12 mouse cellular contexts compared by ENCODE assay signal in genomic region chr7:144008985-144009384, GRCm38 (mm10). TPM values are rescaled to one million over a fixed set of nuclear protein-coding genes. Genes with fewer than 3 reads are reported as not detected.
DNase-seq lines count a peak whose midpoint lies in the region; ATAC-seq and TF ChIP-seq lines count a peak whose summit lies in the region.
"Had no signal": no experiment of that assay in that cellular context is flagged by ENCODE, and none has a peak within 500 bp of the region (broad histone marks: within the 10 kb centered on the region; RNA-seq: fewer than 3 reads in every experiment).

No protein-coding gene starts in this region.

- no peak overlapping the region for H3K4me2 ChIP-seq in intestine, embryonic 14.5 days (ENCODE audit: low read length)
- H3K4me2 ChIP-seq in kidney, postnatal 0 days (ENCODE audit: low read length), result no peak overlapping the region
- H3K4me2 ChIP-seq in stomach, postnatal 0 days (replicated peaks; ENCODE audit: low read depth), result no peak overlapping the region
- H3K4me2 ChIP-seq: embryonic facial prominence, embryonic 12.5 days; hindbrain, embryonic 15.5 days had no signal

- H3K27ac ChIP-seq in intestine, embryonic 14.5 days (ENCODE audit: low read depth), result no peak overlapping the region
- H3K27ac ChIP-seq in kidney, postnatal 0 days, result peak overlapping the region; percentile 65; the same call in 1 of the 2 replicates
- no peak overlapping the region for H3K27ac ChIP-seq in stomach, postnatal 0 days (replicated peaks)
- H3K27ac ChIP-seq: embryonic facial prominence, embryonic 12.5 days; hindbrain, embryonic 15.5 days had no signal

- H3K36me3 ChIP-seq in intestine, embryonic 14.5 days (ENCODE audit: control insufficient read depth, insufficient read depth, low read length), result no peaks in the 10 kb centered on the region
- H3K36me3 ChIP-seq in kidney, postnatal 0 days (ENCODE audit: insufficient read depth, low read length), result no peaks in the 10 kb centered on the region
- no peaks in the 10 kb centered on the region for H3K36me3 ChIP-seq in stomach, postnatal 0 days (ENCODE audit: control insufficient read depth, insufficient read depth, low read length)
- H3K36me3 ChIP-seq: embryonic facial prominence, embryonic 12.5 days; hindbrain, embryonic 15.5 days had no signal

- 0 out of 2 replicates have a peak, but pooled peaks have one; percentile 72 for ATAC-seq in intestine, embryonic 14.5 days (replicated peaks; ENCODE audit: low FRiP score, low TSS enrichment, low read depth)
- peak; percentile 84 for ATAC-seq in kidney, postnatal 0 days (replicated peaks; ENCODE audit: low FRiP score, low read depth)
- ATAC-seq in stomach, postnatal 0 days (ENCODE audit: low FRiP score, low TSS enrichment), result peak; percentile 89

- TF ChIP-seq EP300 in stomach, postnatal 0 days (optimal IDR thresholded peaks at IDR 0.05), result no peak

- no peak overlapping the region for H3K9ac ChIP-seq in intestine, embryonic 14.5 days (ENCODE audit: low read length)
- no peak overlapping the region for H3K9ac ChIP-seq in kidney, postnatal 0 days (ENCODE audit: low read depth, low read length)
- no peak overlapping the region for H3K9ac ChIP-seq in stomach, postnatal 0 days (ENCODE audit: low read length)
- H3K9ac ChIP-seq: embryonic facial prominence, embryonic 12.5 days; hindbrain, embryonic 15.5 days had no signal

- no peaks in the 10 kb centered on the region for H3K4me1 ChIP-seq in intestine, embryonic 14.5 days (replicated peaks; ENCODE audit: control insufficient read depth, insufficient read depth, low read length)
- H3K4me1 ChIP-seq in kidney, postnatal 0 days (replicated peaks; ENCODE audit: insufficient read depth, low read length), result 0 out of 2 replicates have a peak, but pooled peaks cover 3% of the 10 kb centered on the region
- no peaks in the 10 kb centered on the region for H3K4me1 ChIP-seq in stomach, postnatal 0 days (replicated peaks; ENCODE audit: control insufficient read depth, insufficient read depth)
- H3K4me1 ChIP-seq: embryonic facial prominence, embryonic 12.5 days; hindbrain, embryonic 15.5 days had no signal

- no peaks in the 10 kb centered on the region for H3K9me3 ChIP-seq in intestine, embryonic 14.5 days (ENCODE audit: control insufficient read depth, low read length)
- H3K9me3 ChIP-seq in kidney, postnatal 0 days (replicated peaks; ENCODE audit: low read length), result no peaks in the 10 kb centered on the region
- no peaks in the 10 kb centered on the region for H3K9me3 ChIP-seq in stomach, postnatal 0 days (ENCODE audit: control insufficient read depth, low read length)
- H3K9me3 ChIP-seq: embryonic facial prominence, embryonic 12.5 days; hindbrain, embryonic 15.5 days had no signal

- H3K27me3 ChIP-seq in intestine, embryonic 14.5 days (replicated peaks; ENCODE audit: control insufficient read depth, insufficient read depth, low read length), result no peaks in the 10 kb centered on the region
- H3K27me3 ChIP-seq in kidney, postnatal 0 days (ENCODE audit: insufficient read depth, low read length), result no peaks in the 10 kb centered on the region
- H3K27me3 ChIP-seq in stomach, postnatal 0 days (ENCODE audit: control insufficient read depth, insufficient read depth, low read length), result no peaks in the 10 kb centered on the region
- H3K27me3 ChIP-seq: embryonic facial prominence, embryonic 12.5 days; hindbrain, embryonic 15.5 days had no signal

- no peak overlapping the region for H3K4me3 ChIP-seq in intestine, embryonic 14.5 days (ENCODE audit: low read depth, low read length)
- H3K4me3 ChIP-seq in kidney, postnatal 0 days (replicated peaks; ENCODE audit: low read depth, low read length), result no peak overlapping the region
- no peak overlapping the region for H3K4me3 ChIP-seq in stomach, postnatal 0 days (ENCODE audit: low read depth, low read length)
- H3K4me3 ChIP-seq: embryonic facial prominence, embryonic 12.5 days; hindbrain, embryonic 15.5 days had no signal

- no peak for DNase-seq in intestine, embryonic 14.5 days (ENCODE audit: low spot score)
- peak; percentile 41 for DNase-seq in kidney, postnatal 0 days (ENCODE audit: low spot score)
- DNase-seq in lung, adult 18-20 months, result peak; percentile 71 to 85
- peak; percentile 75 for DNase-seq in stomach, postnatal 0 days (ENCODE audit: low spot score)
- no peak for DNase-seq in embryo, embryonic 11 days
- DNase-seq in B cell, adult 2 months, result no peak
- no peak for DNase-seq in thymus, postnatal 0 days (ENCODE audit: low spot score)
- DNase-seq: cerebellum, adult 11 months; heart, adult 18-20 months; retina, postnatal 1 day had no signal

- WGBS in intestine, embryonic 14.5 days, result 75% methylated on average over 4 of the region's 4 CpGs
- WGBS in kidney, postnatal 0 days, result 55% methylated on average over 4 of the region's 4 CpGs
- 55% methylated on average over 4 of the region's 4 CpGs for WGBS in stomach, postnatal 0 days

- no peak for TF ChIP-seq CTCF in kidney, postnatal 0 days (IDR thresholded peaks at IDR 0.05; ENCODE audit: low read depth)
- no peak for TF ChIP-seq CTCF in stomach, postnatal 0 days (IDR thresholded peaks at IDR 0.05; ENCODE audit: low read depth)

RNA-seq across cellular contexts. Expression of gene Shank2, which starts 7.3 kb away (rescaled TPM):
- polyA plus RNA-seq in intestine, embryonic 14.5 days (2014; fragmentation: Nextera tagmentation; extraction: Ambion mirVana), result 0.78 and 1.7 TPM in 2 replicates
- 2.6 and 3.0 TPM in 2 replicates for polyA plus RNA-seq in kidney, postnatal 0 days (2015; fragmentation: Nextera tagmentation; extraction: Ambion mirVana)
- 0.68 and 0.69 TPM in 2 replicates for polyA plus RNA-seq in stomach, postnatal 0 days (2015; fragmentation: Nextera tagmentation; extraction: Ambion mirVana)
- 0.89 and 0.96 TPM in 2 replicates for polyA plus RNA-seq in thymus, postnatal 0 days (2015; fragmentation: Nextera tagmentation; extraction: Ambion mirVana)

Comparison
In these comparisons a context has a peak if more than half of its experiments do, and no peak if none do; other contexts are left out.
1. DNase-seq: peak in kidney, postnatal 0 days (single experiment), lung, adult 18-20 months (2 of 2) and stomach, postnatal 0 days (single experiment); none in intestine, embryonic 14.5 days (single experiment), embryo, embryonic 11 days (single experiment), B cell, adult 2 months (0 of 2) and thymus, postnatal 0 days (single experiment).
2. Peak in every context shown above with its lines, with median percentiles within 50 percentile points of each other: ATAC-seq.